Mouse (Mus musculus): ENCODE measurements around the gene Slc25a29. TPM values are rescaled to one million over a fixed set of nuclear protein-coding genes. Genes with fewer than 3 reads are reported as not detected.
A peak's percentile ranks its signal among the peaks of the same experiment; 100 is the strongest.
"Not testable (repeated sequence)": the region's sequence is repeated elsewhere in the genome, so short reads cannot be mapped to it uniquely, and the experiment has no call there.

Slc25a29 gene
- polyA plus RNA-seq, 1 experiment from 2014 or later, result 11.9 TPM

- Histone ChIP-seq H3K27me3 (ENCODE audit: control insufficient read depth, insufficient read depth, low read length) (no peaks in the 10 kb centered on the region), H3K4me2 (ENCODE audit: low read depth, low read length) (no peak overlapping the region), H3K27ac (replicated peaks; ENCODE audit: low read depth, low read length) (no peak overlapping the region), H3K9me3 (replicated peaks; ENCODE audit: control insufficient read depth, low read length) (no peaks in the 10 kb centered on the region), H3K36me3 (replicated peaks; ENCODE audit: control insufficient read depth, insufficient read depth, low read depth, low read length) (no peaks in the 10 kb centered on the region; the same call in none of the 2 replicates), H3K9ac (replicated peaks; ENCODE audit: low read length) (no peak overlapping the region), H3K4me1 (ENCODE audit: control insufficient read depth, insufficient read depth, low read length) (no peaks in the 10 kb centered on the region), H3K4me3 (ENCODE audit: low read depth, low read length) (no peak overlapping the region)
- 85% methylated on average over 4 of the region's 4 CpGs for WGBS
- ATAC-seq (replicated peaks; ENCODE audit: insufficient number of reproducible peaks, low FRiP score, low TSS enrichment, low read depth) (no peak), DNase-seq (ENCODE audit: low spot score) (no peak)
Observed at GRCm38 (mm10) chr12:108849488-108850022, 13.9 kb upstream of the Slc25a29 start.

- ATAC-seq (replicated peaks; ENCODE audit: insufficient number of reproducible peaks, low FRiP score, low TSS enrichment, low read depth); H3K27me3 ChIP-seq (ENCODE audit: control insufficient read depth, insufficient read depth, low read length); H3K4me1 ChIP-seq (ENCODE audit: control insufficient read depth, insufficient read depth, low read length); H3K9ac ChIP-seq (replicated peaks; ENCODE audit: low read length); H3K4me3 ChIP-seq (ENCODE audit: low read depth, low read length); H3K4me2 ChIP-seq (ENCODE audit: low read depth, low read length); H3K36me3 ChIP-seq (replicated peaks; ENCODE audit: control insufficient read depth, insufficient read depth, low read depth, low read length); H3K27ac ChIP-seq (replicated peaks; ENCODE audit: low read depth, low read length); DNase-seq (ENCODE audit: low spot score); H3K9me3 ChIP-seq (replicated peaks; ENCODE audit: control insufficient read depth, low read length): not testable (repeated sequence)
- WGBS, result 90% methylated on average over 3 of the region's 3 CpGs
Observed at GRCm38 (mm10) chr12:108848033-108848432, 12.3 kb upstream of the Slc25a29 start.

- WGBS, result 88% methylated on average over 7 of the region's 7 CpGs
- Histone ChIP-seq H3K36me3 (replicated peaks; ENCODE audit: control insufficient read depth, insufficient read depth, low read depth, low read length) (peaks cover 7% of the 10 kb centered on the region), H3K9ac (replicated peaks; ENCODE audit: low read length) (no peak overlapping the region), H3K4me2 (ENCODE audit: low read depth, low read length) (no peak overlapping the region), H3K27me3 (ENCODE audit: control insufficient read depth, insufficient read depth, low read length) (no peaks in the 10 kb centered on the region), H3K4me3 (ENCODE audit: low read depth, low read length) (no peak overlapping the region), H3K4me1 (ENCODE audit: control insufficient read depth, insufficient read depth, low read length) (no peaks in the 10 kb centered on the region), H3K9me3 (replicated peaks; ENCODE audit: control insufficient read depth, low read length) (no peaks in the 10 kb centered on the region), H3K27ac (replicated peaks; ENCODE audit: low read depth, low read length) (no peak overlapping the region)
- ATAC-seq (replicated peaks; ENCODE audit: insufficient number of reproducible peaks, low FRiP score, low TSS enrichment, low read depth) (no peak), DNase-seq (ENCODE audit: low spot score) (no peak)
Observed at GRCm38 (mm10) chr12:108842663-108843062, 7.0 kb upstream of the Slc25a29 start.

- Histone ChIP-seq H3K4me3 (ENCODE audit: low read depth, low read length) (no peak overlapping the region), H3K4me1 (ENCODE audit: control insufficient read depth, insufficient read depth, low read length) (0 out of 2 replicates have a peak, but pooled peaks cover 3% of the 10 kb centered on the region), H3K9ac (replicated peaks; ENCODE audit: low read length) (no peak overlapping the region), H3K4me2 (ENCODE audit: low read depth, low read length) (no peak overlapping the region), H3K27ac (replicated peaks; ENCODE audit: low read depth, low read length) (no peak overlapping the region), H3K27me3 (ENCODE audit: control insufficient read depth, insufficient read depth, low read length) (no peaks in the 10 kb centered on the region), H3K36me3 (replicated peaks; ENCODE audit: control insufficient read depth, insufficient read depth, low read depth, low read length) (peaks cover 7% of the 10 kb centered on the region), H3K9me3 (replicated peaks; ENCODE audit: control insufficient read depth, low read length) (no peaks in the 10 kb centered on the region)
- WGBS, result 88% methylated on average over 6 of the region's 6 CpGs
- DNase-seq (ENCODE audit: low spot score), result no peak
- ATAC-seq (replicated peaks; ENCODE audit: insufficient number of reproducible peaks, low FRiP score, low TSS enrichment, low read depth), result no peak
Observed at GRCm38 (mm10) chr12:108841181-108841580, 5.5 kb upstream of the Slc25a29 start.

- peak overlapping the region; percentile 63 for H3K9ac ChIP-seq (replicated peaks; ENCODE audit: low read length)
- no peak for ATAC-seq (replicated peaks; ENCODE audit: insufficient number of reproducible peaks, low FRiP score, low TSS enrichment, low read depth)
- no peaks in the 10 kb centered on the region for H3K36me3 ChIP-seq (replicated peaks; ENCODE audit: control insufficient read depth, insufficient read depth, low read depth, low read length)
- peak overlapping the region; percentile 77 for H3K4me2 ChIP-seq (ENCODE audit: low read depth, low read length)
- no peaks in the 10 kb centered on the region for H3K9me3 ChIP-seq (replicated peaks; ENCODE audit: control insufficient read depth, low read length)
- WGBS, result 55% methylated on average over 7 of the region's 7 CpGs
- no peak overlapping the region for H3K27ac ChIP-seq (replicated peaks; ENCODE audit: low read depth, low read length)
- DNase-seq (ENCODE audit: low spot score), result no peak
- peaks cover 3% of the 10 kb centered on the region; the same call in 1 of the 2 replicates for H3K4me1 ChIP-seq (ENCODE audit: control insufficient read depth, insufficient read depth, low read length)
- H3K4me3 ChIP-seq (ENCODE audit: low read depth, low read length), result peak overlapping the region; percentile 58
- H3K27me3 ChIP-seq (ENCODE audit: control insufficient read depth, insufficient read depth, low read length), result no peaks in the 10 kb centered on the region
Observed at GRCm38 (mm10) chr12:108836722-108837121, 1.0 kb upstream of the Slc25a29 start.

GRCm38 (mm10) chr12:108835208-108835839 is 359 bp downstream of the Slc25a29 start:
- no peak; the same call in 1 of the 2 replicates for ATAC-seq (replicated peaks; ENCODE audit: insufficient number of reproducible peaks, low FRiP score, low TSS enrichment, low read depth)
- no peaks in the 10 kb centered on the region for H3K27me3 ChIP-seq (ENCODE audit: control insufficient read depth, insufficient read depth, low read length)
- H3K9ac ChIP-seq (replicated peaks; ENCODE audit: low read length), result peak overlapping the region; percentile 76
- H3K9me3 ChIP-seq (replicated peaks; ENCODE audit: control insufficient read depth, low read length), result no peaks in the 10 kb centered on the region
- peak overlapping the region; percentile 92 for H3K4me2 ChIP-seq (ENCODE audit: low read depth, low read length)
- H3K27ac ChIP-seq (replicated peaks; ENCODE audit: low read depth, low read length), result no peak overlapping the region
- DNase-seq (ENCODE audit: low spot score), result no peak
- peak overlapping the region; percentile 58 for H3K4me3 ChIP-seq (ENCODE audit: low read depth, low read length)
- 2% methylated on average over 51 of the region's 51 CpGs for WGBS
- H3K4me1 ChIP-seq (ENCODE audit: control insufficient read depth, insufficient read depth, low read length), result peaks cover 3% of the 10 kb centered on the region; the same call in 1 of the 2 replicates
- no peaks in the 10 kb centered on the region for H3K36me3 ChIP-seq (replicated peaks; ENCODE audit: control insufficient read depth, insufficient read depth, low read depth, low read length)

GRCm38 (mm10) chr12:108834786-108835185 is 897 bp downstream of the Slc25a29 start:
- 41% methylated on average over 5 of the region's 5 CpGs for WGBS
- peak overlapping the region; percentile 76; the same call in 1 of the 2 replicates for H3K9ac ChIP-seq (replicated peaks; ENCODE audit: low read length)

GRCm38 (mm10) chr12:108834337-108834736 is 1.3 kb downstream of the Slc25a29 start:
- no peak overlapping the region for H3K4me3 ChIP-seq (ENCODE audit: low read depth, low read length)
- no peak for DNase-seq (ENCODE audit: low spot score)
- H3K27me3 ChIP-seq (ENCODE audit: control insufficient read depth, insufficient read depth, low read length), result no peaks in the 10 kb centered on the region
- ATAC-seq (replicated peaks; ENCODE audit: insufficient number of reproducible peaks, low FRiP score, low TSS enrichment, low read depth), result no peak
- H3K9me3 ChIP-seq (replicated peaks; ENCODE audit: control insufficient read depth, low read length), result no peaks in the 10 kb centered on the region
- H3K9ac ChIP-seq (replicated peaks; ENCODE audit: low read length), result no peak overlapping the region
- no peak overlapping the region for H3K27ac ChIP-seq (replicated peaks; ENCODE audit: low read depth, low read length)
- WGBS, result 82% methylated on average over 3 of the region's 3 CpGs
- no peak overlapping the region for H3K4me2 ChIP-seq (ENCODE audit: low read depth, low read length)
- no peaks in the 10 kb centered on the region for H3K36me3 ChIP-seq (replicated peaks; ENCODE audit: control insufficient read depth, insufficient read depth, low read depth, low read length)
- peaks cover 3% of the 10 kb centered on the region; the same call in 1 of the 2 replicates for H3K4me1 ChIP-seq (ENCODE audit: control insufficient read depth, insufficient read depth, low read length)

More at GRCm38 (mm10) chr12:108834786-108835185, 897 bp downstream of the Slc25a29 start:
- H3K9me3 ChIP-seq (replicated peaks; ENCODE audit: control insufficient read depth, low read length), result no peaks in the 10 kb centered on the region
- H3K4me2 ChIP-seq (ENCODE audit: low read depth, low read length), result peak overlapping the region; percentile 92
- peaks cover 3% of the 10 kb centered on the region; the same call in 1 of the 2 replicates for H3K4me1 ChIP-seq (ENCODE audit: control insufficient read depth, insufficient read depth, low read length)
- DNase-seq (ENCODE audit: low spot score), result no peak
- H3K36me3 ChIP-seq (replicated peaks; ENCODE audit: control insufficient read depth, insufficient read depth, low read depth, low read length), result no peaks in the 10 kb centered on the region
- no peaks in the 10 kb centered on the region for H3K27me3 ChIP-seq (ENCODE audit: control insufficient read depth, insufficient read depth, low read length)
- H3K27ac ChIP-seq (replicated peaks; ENCODE audit: low read depth, low read length), result no peak overlapping the region
- ATAC-seq (replicated peaks; ENCODE audit: insufficient number of reproducible peaks, low FRiP score, low TSS enrichment, low read depth), result no peak
- peak overlapping the region; percentile 58; the same call in 1 of the 2 replicates for H3K4me3 ChIP-seq (ENCODE audit: low read depth, low read length)

All from embryonic facial prominence, embryonic 11.5 days (tissue).